9 mouse cellular contexts compared by ENCODE assay signal in the genomic region with DNA sequence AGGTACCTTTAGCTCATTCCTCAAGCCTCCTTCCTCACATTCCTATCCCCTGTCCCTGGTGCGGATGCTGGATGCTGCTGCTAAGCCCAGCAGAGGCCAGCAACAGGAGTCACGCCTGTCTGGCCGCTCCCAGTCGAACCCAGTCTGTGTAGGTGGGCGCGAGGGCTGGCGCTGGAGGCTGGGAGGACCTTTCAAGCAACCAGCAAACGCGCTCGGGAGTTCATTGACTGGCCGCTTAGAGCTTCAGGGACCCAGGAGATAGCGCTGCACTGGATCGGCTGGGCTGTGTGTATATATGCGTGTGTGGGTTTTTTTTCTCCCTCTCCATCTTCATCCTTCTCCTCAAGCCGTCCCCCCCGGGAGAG. TPM values are rescaled to one million over a fixed set of nuclear protein-coding genes. Genes with fewer than 3 reads are reported as not detected.
DNase-seq lines count a peak whose midpoint lies in the region; ATAC-seq lines count a peak whose summit lies in the region.
"Had no signal": no experiment of that assay in that cellular context is flagged by ENCODE, and none has a peak within 500 bp of the region (broad histone marks: within the 10 kb centered on the region; RNA-seq: fewer than 3 reads in every experiment).

No protein-coding gene starts in this region.

- 1% methylated on average over 16 of the region's 16 CpGs for WGBS in embryonic facial prominence, embryonic 15.5 days
- WGBS in intestine, embryonic 16.5 days: 2% methylated on average over 16 of the region's 16 CpGs
- WGBS in midbrain, embryonic 11.5 days: under 1% methylated on average over 16 of the region's 16 CpGs

- no peaks in the 10 kb centered on the region for H3K9me3 ChIP-seq in embryonic facial prominence, embryonic 15.5 days (replicated peaks)
- no peaks in the 10 kb centered on the region for H3K9me3 ChIP-seq in intestine, embryonic 16.5 days (ENCODE audit: control insufficient read depth, low read length)
- no peaks in the 10 kb centered on the region for H3K9me3 ChIP-seq in midbrain, embryonic 11.5 days (ENCODE audit: control insufficient read depth, low read length)

- H3K9ac ChIP-seq in embryonic facial prominence, embryonic 15.5 days: 0 out of 2 replicates have a peak overlapping the region, but pooled peaks have one; percentile 9
- H3K9ac ChIP-seq in intestine, embryonic 16.5 days (ENCODE audit: low read depth, low read length): 0 out of 2 replicates have a peak overlapping the region, but pooled peaks have one; percentile 40
- no peak overlapping the region for H3K9ac ChIP-seq in midbrain, embryonic 11.5 days (ENCODE audit: low read length)

- no peaks in the 10 kb centered on the region for H3K36me3 ChIP-seq in embryonic facial prominence, embryonic 15.5 days
- H3K36me3 ChIP-seq in intestine, embryonic 16.5 days (ENCODE audit: control insufficient read depth, insufficient read depth, low read length): no peaks in the 10 kb centered on the region
- H3K36me3 ChIP-seq in midbrain, embryonic 11.5 days (ENCODE audit: control insufficient read depth, insufficient read depth, low read length): no peaks in the 10 kb centered on the region

- H3K27me3 ChIP-seq in embryonic facial prominence, embryonic 15.5 days: peaks cover 37% of the 10 kb centered on the region
- H3K27me3 ChIP-seq in intestine, embryonic 16.5 days (replicated peaks; ENCODE audit: control insufficient read depth, insufficient read depth, low read length): peaks cover 13% of the 10 kb centered on the region
- H3K27me3 ChIP-seq in midbrain, embryonic 11.5 days (ENCODE audit: control insufficient read depth, insufficient read depth, low read length): peaks cover 25% of the 10 kb centered on the region

- peak overlapping the region; percentile 92 for H3K4me2 ChIP-seq in embryonic facial prominence, embryonic 15.5 days (replicated peaks)
- peak overlapping the region; percentile 97 for H3K4me2 ChIP-seq in intestine, embryonic 16.5 days (ENCODE audit: low read depth, low read length)
- H3K4me2 ChIP-seq in midbrain, embryonic 11.5 days: peak overlapping the region; percentile 98

- no peak overlapping the region for H3K27ac ChIP-seq in embryonic facial prominence, embryonic 15.5 days (replicated peaks)
- H3K27ac ChIP-seq in intestine, embryonic 16.5 days (ENCODE audit: low read length): no peak overlapping the region
- H3K27ac ChIP-seq in midbrain, embryonic 11.5 days (ENCODE audit: low read depth, low read length): no peak overlapping the region
- H3K27ac ChIP-seq: macrophage had no signal

- peak; percentile 21 for DNase-seq in layer of hippocampus, adult 11-12 months (ENCODE audit: low spot score)
- no peak for DNase-seq in layer of hippocampus, adult 9-10 months (ENCODE audit: low spot score)
- DNase-seq in midbrain, embryonic 11.5 days (ENCODE audit: low spot score, missing footprints): peak; percentile 94
- DNase-seq in yolk sac, embryonic 10.5 days (ENCODE audit: low spot score): peak; percentile 37
- no peak for DNase-seq in lung, postnatal 36 days
- no peak for DNase-seq in natural killer cell, adult 2 months (ENCODE audit: low spot score in 2 of 2)

- peaks cover 10% of the 10 kb centered on the region for H3K4me1 ChIP-seq in embryonic facial prominence, embryonic 15.5 days
- peaks cover 9% of the 10 kb centered on the region for H3K4me1 ChIP-seq in intestine, embryonic 16.5 days (ENCODE audit: control insufficient read depth, insufficient read depth, low read length)
- H3K4me1 ChIP-seq in midbrain, embryonic 11.5 days (ENCODE audit: control insufficient read depth, insufficient read depth, low read length): peaks cover 5% of the 10 kb centered on the region

- ATAC-seq in embryonic facial prominence, embryonic 15.5 days (ENCODE audit: insufficient number of reproducible peaks, low FRiP score, low TSS enrichment, low read depth): no peak
- no peak for ATAC-seq in intestine, embryonic 16.5 days
- peak; percentile 6; the same call in 1 of the 2 replicates for ATAC-seq in midbrain, embryonic 11.5 days (ENCODE audit: low FRiP score)

- H3K4me3 ChIP-seq in embryonic facial prominence, embryonic 15.5 days (replicated peaks): peak overlapping the region; percentile 51
- peak overlapping the region; percentile 59 for H3K4me3 ChIP-seq in intestine, embryonic 16.5 days (ENCODE audit: low read length)
- H3K4me3 ChIP-seq in midbrain, embryonic 11.5 days (ENCODE audit: low read depth, low read length): peak overlapping the region; percentile 47

RNA-seq across cellular contexts. Expression of a gene that starts 1.2 kb away (rescaled TPM):
- polyA plus RNA-seq in embryonic facial prominence, embryonic 15.5 days (2015; fragmentation: Nextera tagmentation; extraction: Ambion mirVana): 1.3 TPM in 2 replicates
- polyA plus RNA-seq in intestine, embryonic 16.5 days (2015; fragmentation: Nextera tagmentation; extraction: Ambion mirVana): 0.99 and 1.6 TPM in 2 replicates
- 0.33 and 0.70 TPM in 2 replicates for polyA plus RNA-seq in midbrain, embryonic 11.5 days (2014; fragmentation: Nextera tagmentation; extraction: Ambion mirVana)
- polyA plus RNA-seq: macrophage had no signal

RNA-seq across cellular contexts. Expression of a gene that starts 46.9 kb away (rescaled TPM):
- 41.9 and 51.9 TPM in 2 replicates for polyA plus RNA-seq in embryonic facial prominence, embryonic 15.5 days (2015; fragmentation: Nextera tagmentation; extraction: Ambion mirVana)
- polyA plus RNA-seq in intestine, embryonic 16.5 days (2015; fragmentation: Nextera tagmentation; extraction: Ambion mirVana): 32.8 and 35.9 TPM in 2 replicates
- 40.5 and 44.3 TPM in 2 replicates for polyA plus RNA-seq in midbrain, embryonic 11.5 days (2014; fragmentation: Nextera tagmentation; extraction: Ambion mirVana)

Comparison
In these comparisons a context has a peak if more than half of its experiments do, and no peak if none do; other contexts are left out.
1. DNase-seq: peak in layer of hippocampus, adult 11-12 months (single experiment), midbrain, embryonic 11.5 days (single experiment) and yolk sac, embryonic 10.5 days (single experiment); none in layer of hippocampus, adult 9-10 months (single experiment), lung, postnatal 36 days (single experiment) and natural killer cell, adult 2 months (0 of 2).
2. Peak in every context shown above with its lines, with median percentiles within 50 percentile points of each other: H3K4me2 ChIP-seq and H3K4me3 ChIP-seq.